23 mouse cellular contexts compared by ENCODE assay signal in the genomic region with DNA sequence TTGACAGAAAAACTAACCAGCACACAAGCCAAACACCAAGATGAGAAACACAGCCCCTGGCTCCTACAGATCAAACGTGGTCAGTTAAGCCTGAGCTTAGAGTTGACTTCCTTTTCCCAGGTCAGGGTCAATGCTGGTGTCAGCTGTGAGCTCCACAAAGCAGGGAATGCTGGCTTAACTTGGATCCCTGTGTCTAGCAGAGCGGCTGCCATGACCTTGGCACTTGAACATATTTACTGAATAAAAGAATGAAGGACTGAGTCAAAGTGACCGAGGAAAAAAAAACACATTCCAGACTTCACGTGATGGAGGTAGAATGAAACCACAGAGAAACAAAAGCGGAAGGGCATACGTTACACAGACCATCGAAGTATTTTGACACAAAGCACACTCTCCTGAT.
"Had no signal": no experiment of that assay in that cellular context is flagged by ENCODE, and none has a peak within 500 bp of the region (broad histone marks: within the 10 kb centered on the region; RNA-seq: fewer than 3 reads in every experiment).

No protein-coding gene starts in this region.

- DNase-seq: kidney, adult 18-20 months; kidney, adult 9 months; kidney, postnatal 14 days; kidney, postnatal 4 days; liver; lung, adult 18-20 months; lung, postnatal 10 days; right cerebral cortex, adult 18-20 months; right cerebral cortex, postnatal 14 days; right cerebral cortex, postnatal 4 days; thymus, adult 2 months; thymus, postnatal 14 days; thymus, postnatal 4 days had no signal

- H3K27ac ChIP-seq: limb, embryonic 10.5 days; limb, embryonic 13.5 days; liver, embryonic 12.5 days; liver, embryonic 15.5 days; lung, embryonic 15.5 days; macrophage; midbrain, embryonic 10.5 days; midbrain, embryonic 13.5 days; stomach, postnatal 0 days had no signal

- H3K4me3 ChIP-seq: limb, embryonic 10.5 days; limb, embryonic 13.5 days; liver, embryonic 12.5 days; liver, embryonic 15.5 days; lung, embryonic 15.5 days; megakaryocyte, embryonic 14.5 days; midbrain, embryonic 10.5 days; midbrain, embryonic 13.5 days had no signal

- H3K27me3 ChIP-seq: limb, embryonic 13.5 days; liver, embryonic 12.5 days; liver, embryonic 15.5 days; lung, embryonic 15.5 days; megakaryocyte, embryonic 14.5 days; midbrain, embryonic 13.5 days had no signal

- H3K9me3 ChIP-seq: limb, embryonic 10.5 days; limb, embryonic 13.5 days; liver, embryonic 12.5 days; liver, embryonic 15.5 days; lung, embryonic 15.5 days; midbrain, embryonic 13.5 days had no signal

- H3K4me1 ChIP-seq: limb, embryonic 10.5 days; limb, embryonic 13.5 days; liver, embryonic 12.5 days; liver, embryonic 15.5 days; lung, embryonic 15.5 days; megakaryocyte, embryonic 14.5 days had no signal

- H3K36me3 ChIP-seq: limb, embryonic 10.5 days; limb, embryonic 13.5 days; liver, embryonic 12.5 days; liver, embryonic 15.5 days; lung, embryonic 15.5 days; midbrain, embryonic 10.5 days; midbrain, embryonic 13.5 days had no signal
